Mouse (Mus musculus): Measurements from ENCODE around the gene Mat2a. TPM values are rescaled to one million over a fixed set of nuclear protein-coding genes. Genes with fewer than 3 reads are reported as not detected.

Gene Mat2a
- total and polyA plus RNA-seq, 3 experiments = 166 to 456 (median 218) TPM

DNA sequence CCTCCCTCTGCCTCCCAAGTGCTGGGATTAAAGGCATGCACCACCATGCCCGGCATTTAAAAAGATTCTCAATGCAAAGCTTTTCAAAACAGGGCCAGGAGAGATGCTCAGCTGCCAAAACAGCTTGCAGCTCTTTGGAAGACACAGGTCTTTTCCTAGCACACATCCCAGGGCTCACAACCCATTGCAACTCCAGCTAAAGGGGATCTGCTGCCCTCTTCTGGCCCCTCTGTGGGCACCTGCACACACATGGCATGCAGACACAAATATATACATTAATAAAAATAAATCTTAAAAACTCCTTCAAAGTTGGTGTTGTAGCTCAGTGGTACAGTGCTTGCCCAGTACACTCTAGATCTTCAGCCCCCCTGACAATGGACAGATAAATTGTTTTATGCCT lies 29.4 kb downstream of the Mat2a start:
- dilution Hi-C loops (cut with MboI; ENCODE audit: extremely low pct_ligation_motif_present, extremely low pct_unique_long_range_greater_than_20kb, low sequenced_read_pairs) = no loop called here
- no peaks in the 10 kb centered on the region; the same call in 1 of the 2 replicates for H3K79me2 ChIP-seq (replicated peaks; ENCODE audit: control insufficient read depth, extremely low read depth, insufficient read depth, poor library complexity, severe bottlenecking)
- in situ Hi-C loops (cut with MboI; ENCODE audit: low pct_ligation_motif_present, low pct_unique_long_range_greater_than_20kb, low sequenced_read_pairs) = loop anchor here (25.0 kb wide), 1 partner anchor 427 kb away; no protein-coding TSS in a partner anchor
- no peaks in the 10 kb centered on the region for H3K27me3 ChIP-seq (replicated peaks)
- DNase-seq (ENCODE audit: extremely low read depth) = no peak
- H3K4me3 ChIP-seq (replicated peaks in 1 of 3; ENCODE audit: low read depth in 2 of 3, low read length in 2 of 3, poor library complexity in 1 of 3) = no peak overlapping the region
- no peaks in the 10 kb centered on the region for H3K9me3 ChIP-seq (replicated peaks; ENCODE audit: low read length)
- H3K27ac ChIP-seq (ENCODE audit: insufficient read depth, low read depth) = no peak overlapping the region
- H3K4me2 ChIP-seq (ENCODE audit: insufficient read depth, low read depth, poor library complexity, severe bottlenecking) = no peak overlapping the region
- no peaks in the 10 kb centered on the region for H3K36me3 ChIP-seq (replicated peaks in 1 of 2; ENCODE audit: control insufficient read depth in 1 of 2, insufficient read depth in 1 of 2, low read length in 1 of 2)
- no peak for TF ChIP-seq IRF4 (IDR thresholded peaks at IDR 0.05; ENCODE audit: low read depth, low read length)
- no peak for TF ChIP-seq E2F4 (IDR thresholded peaks at IDR 0.05; ENCODE audit: insufficient replicate concordance, low read depth, low read length)
- TF ChIP-seq RAD21 (IDR thresholded peaks at IDR 0.05; ENCODE audit: low read depth, low read length) = peak; percentile 1; the same call in 1 of the 2 replicates
- TF ChIP-seq ZNF384 (IDR thresholded peaks at IDR 0.05; ENCODE audit: low read depth, low read length) = no peak
- peak in 1 of 2 experiments; percentile 46; a peak in 2 of 4 replicates for TF ChIP-seq CTCF (conservative IDR thresholded peaks at IDR 0.05 in 1 of 2, IDR thresholded peaks at IDR 0.05 in 1 of 2; ENCODE audit: low read depth in 2 of 2, low read length in 2 of 2)
- H3K4me1 ChIP-seq (ENCODE audit: control insufficient read depth in 1 of 2, insufficient read depth in 2 of 2) = peaks cover 4 to 18% of the 10 kb centered on the region in 2 experiments
- no peak overlapping the region for H3K9ac ChIP-seq (ENCODE audit: insufficient read depth, low read depth)

- Histone ChIP-seq H3K4me3 (replicated peaks in 1 of 3; ENCODE audit: low read depth in 2 of 3, low read length in 2 of 3, poor library complexity in 1 of 3) (no peak overlapping the region), H3K79me2 (replicated peaks; ENCODE audit: control insufficient read depth, extremely low read depth, insufficient read depth, poor library complexity, severe bottlenecking) (no peaks in the 10 kb centered on the region; the same call in 1 of the 2 replicates), H3K9me3 (replicated peaks; ENCODE audit: low read length) (no peaks in the 10 kb centered on the region), H3K4me1 (ENCODE audit: control insufficient read depth in 1 of 2, insufficient read depth in 2 of 2) (peaks cover 4 to 16% of the 10 kb centered on the region in 2 experiments), H3K9ac (ENCODE audit: insufficient read depth, low read depth) (no peak overlapping the region), H3K36me3 (replicated peaks in 1 of 2; ENCODE audit: control insufficient read depth in 1 of 2, insufficient read depth in 1 of 2, low read length in 1 of 2) (no peaks in the 10 kb centered on the region), H3K27ac (ENCODE audit: insufficient read depth, low read depth) (no peak overlapping the region), H3K4me2 (ENCODE audit: insufficient read depth, low read depth, poor library complexity, severe bottlenecking) (no peak overlapping the region), H3K27me3 (replicated peaks) (no peaks in the 10 kb centered on the region)
- peak; percentile 78 for DNase-seq (ENCODE audit: extremely low read depth)
- dilution Hi-C loops (cut with MboI; ENCODE audit: extremely low pct_ligation_motif_present, extremely low pct_unique_long_range_greater_than_20kb, low sequenced_read_pairs) (no loop called here), in situ Hi-C loops (cut with MboI; ENCODE audit: low pct_ligation_motif_present, low pct_unique_long_range_greater_than_20kb, low sequenced_read_pairs) (loop anchor here (25.0 kb wide), 1 partner anchor 428 kb away; no protein-coding TSS in a partner anchor)
- TF ChIP-seq SMC3 (IDR thresholded peaks at IDR 0.05; ENCODE audit: low read depth, low read length) (peak; percentile 43), ZNF384 (IDR thresholded peaks at IDR 0.05; ENCODE audit: low read depth, low read length) (no peak), CTCF (conservative IDR thresholded peaks at IDR 0.05 in 1 of 2, IDR thresholded peaks at IDR 0.05 in 1 of 2; ENCODE audit: low read depth in 2 of 2, low read length in 2 of 2) (peak; percentile 55 to 81; a peak in 3 of 4 replicates), KAT2A (IDR thresholded peaks at IDR 0.05; ENCODE audit: insufficient replicate concordance, low read length) (no peak), MXI1 (IDR thresholded peaks at IDR 0.05; ENCODE audit: low read depth, low read length) (no peak), USF2 (conservative IDR thresholded peaks at IDR 0.05; ENCODE audit: low read depth, low read length) (no peak)
These were observed 29.8 kb downstream of the Mat2a start for GRCm38 (mm10) chr6:72409567-72409966.

DNA sequence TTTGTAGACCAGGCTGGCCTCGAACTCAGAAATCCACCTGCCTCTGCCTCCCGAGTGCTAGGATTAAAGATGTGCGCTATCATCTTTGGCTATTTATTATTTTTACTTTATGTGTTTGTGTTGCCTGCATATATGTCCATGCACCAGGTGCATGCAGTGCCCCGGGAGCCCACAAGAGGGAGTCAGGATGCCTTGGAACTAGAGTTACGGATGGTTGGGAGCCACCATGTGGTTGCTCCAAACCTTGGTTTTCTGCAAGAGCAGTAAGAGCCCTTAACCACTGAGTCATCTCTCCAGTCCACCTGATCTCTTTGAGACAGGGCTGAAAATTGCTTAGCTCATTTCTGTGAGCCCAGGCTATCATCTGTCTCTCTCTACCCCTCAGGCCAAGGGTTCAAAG lies 32.2 kb downstream of the Mat2a start:
- H3K4me2 ChIP-seq (ENCODE audit: insufficient read depth, low read depth, poor library complexity, severe bottlenecking) = no peak overlapping the region
- no peaks in the 10 kb centered on the region for H3K9me3 ChIP-seq (replicated peaks; ENCODE audit: low read length)
- H3K4me3 ChIP-seq (replicated peaks in 1 of 3; ENCODE audit: low read depth in 2 of 3, low read length in 2 of 3, poor library complexity in 1 of 3) = no peak overlapping the region
- no peaks in the 10 kb centered on the region for H3K79me2 ChIP-seq (replicated peaks; ENCODE audit: control insufficient read depth, extremely low read depth, insufficient read depth, poor library complexity, severe bottlenecking)
- H3K36me3 ChIP-seq (replicated peaks in 1 of 2; ENCODE audit: control insufficient read depth in 1 of 2, insufficient read depth in 1 of 2, low read length in 1 of 2) = no peaks in the 10 kb centered on the region
- H3K4me1 ChIP-seq (ENCODE audit: control insufficient read depth in 1 of 2, insufficient read depth in 2 of 2) = peaks cover 4 to 13% of the 10 kb centered on the region in 2 experiments
- H3K27ac ChIP-seq (ENCODE audit: insufficient read depth, low read depth) = no peak overlapping the region
- in situ Hi-C loops (cut with MboI; ENCODE audit: low pct_ligation_motif_present, low pct_unique_long_range_greater_than_20kb, low sequenced_read_pairs) (loop anchor here (25.0 kb wide), 1 partner anchor 430 kb away; no protein-coding TSS in a partner anchor), dilution Hi-C loops (cut with MboI; ENCODE audit: extremely low pct_ligation_motif_present, extremely low pct_unique_long_range_greater_than_20kb, low sequenced_read_pairs) (no loop called here)
- no peaks in the 10 kb centered on the region for H3K27me3 ChIP-seq (replicated peaks)
- DNase-seq (ENCODE audit: extremely low read depth) = peak; percentile 95
- no peak overlapping the region for H3K9ac ChIP-seq (ENCODE audit: insufficient read depth, low read depth)
- no peak for TF ChIP-seq EP300 (IDR thresholded peaks at IDR 0.05; ENCODE audit: low read length)
- TF ChIP-seq MAX (IDR thresholded peaks at IDR 0.05; ENCODE audit: low read length) = peak; percentile 46; the same call in 1 of the 2 replicates
- no peak for TF ChIP-seq GABPA (IDR thresholded peaks at IDR 0.05; ENCODE audit: insufficient replicate concordance, low read depth, low read length)
- TF ChIP-seq RAD21 (IDR thresholded peaks at IDR 0.05; ENCODE audit: low read depth, low read length) = peak; percentile 66
- TF ChIP-seq CHD2 (IDR thresholded peaks at IDR 0.05; ENCODE audit: low read length) = no peak
- TF ChIP-seq RCOR1 (conservative IDR thresholded peaks at IDR 0.05; ENCODE audit: low read depth, low read length) = no peak
- peak; percentile 42; the same call in 1 of the 2 replicates for TF ChIP-seq IRF4 (IDR thresholded peaks at IDR 0.05; ENCODE audit: low read depth, low read length)
- no peak for TF ChIP-seq POLR2AphosphoS2 (IDR thresholded peaks at IDR 0.05; ENCODE audit: low read depth, low read length)
- peak; percentile 25; the same call in 1 of the 2 replicates for TF ChIP-seq ELF1 (IDR thresholded peaks at IDR 0.05; ENCODE audit: low read depth, low read length)
- TF ChIP-seq TBP (conservative IDR thresholded peaks at IDR 0.05; ENCODE audit: low read depth, low read length) = no peak
- TF ChIP-seq ZNF384 (IDR thresholded peaks at IDR 0.05; ENCODE audit: low read depth, low read length) = peak; percentile 44; the same call in 1 of the 2 replicates
- TF ChIP-seq SMC3 (IDR thresholded peaks at IDR 0.05; ENCODE audit: low read depth, low read length) = peak; percentile 97
- no peak for TF ChIP-seq KAT2A (IDR thresholded peaks at IDR 0.05; ENCODE audit: insufficient replicate concordance, low read length)
- peak; percentile 92 to 99 for TF ChIP-seq CTCF (conservative IDR thresholded peaks at IDR 0.05 in 1 of 2, IDR thresholded peaks at IDR 0.05 in 1 of 2; ENCODE audit: low read depth in 2 of 2, low read length in 2 of 2)
- no peak for TF ChIP-seq HCFC1 (IDR thresholded peaks at IDR 0.05; ENCODE audit: low read depth, low read length)
- no peak for TF ChIP-seq POLR2A (IDR thresholded peaks at IDR 0.05; ENCODE audit: low read depth, low read length)
- TF ChIP-seq MEF2A (IDR thresholded peaks at IDR 0.05; ENCODE audit: borderline replicate concordance, low read depth, low read length) = peak; percentile 60; the same call in 1 of the 2 replicates
- TF ChIP-seq MAFK (IDR thresholded peaks at IDR 0.05; ENCODE audit: insufficient replicate concordance, low read length) = no peak
- no peak for TF ChIP-seq USF2 (conservative IDR thresholded peaks at IDR 0.05; ENCODE audit: low read depth, low read length)
- no peak for TF ChIP-seq BHLHE40 (IDR thresholded peaks at IDR 0.05; ENCODE audit: low read depth, low read length)
- TF ChIP-seq ZKSCAN1 (IDR thresholded peaks at IDR 0.05; ENCODE audit: borderline replicate concordance, low read depth, low read length) = no peak

Measured in CH12.LX (cell line).